Mouse (Mus musculus): ENCODE data around the gene Emx1. TPM values are rescaled to one million over a fixed set of nuclear protein-coding genes. Genes with fewer than 3 reads are reported as not detected.
"Not testable (repeated sequence)": the region's sequence is repeated elsewhere in the genome, so short reads cannot be mapped to it uniquely, and the experiment has no call there.

Emx1 gene
- not detected in 2 replicates for polyA plus RNA-seq (2014; fragmentation: Nextera tagmentation; extraction: Ambion mirVana)

GRCm38 (mm10) chr6:85187340-85188211 lies at the start of gene Emx1:
TSS of gene Emx1 (plus strand) at chr6:85187438.
- Histone ChIP-seq H3K9me3 (ENCODE audit: control insufficient read depth, low read length) (no peaks in the 10 kb centered on the region), H3K27ac (replicated peaks in 1 of 2; ENCODE audit: control insufficient read depth in 1 of 2, insufficient read depth in 1 of 2, low read depth in 2 of 2, low read length in 2 of 2) (no peak within 1 kb of the TSS), H3K4me1 (ENCODE audit: control insufficient read depth in 2 of 2, insufficient read depth in 2 of 2, low read length in 2 of 2) (peaks cover 5 to 19% of the 10 kb centered on the region in 2 experiments; a peak in 3 of 4 replicates), H3K4me3 (ENCODE audit: control insufficient read depth in 1 of 2, insufficient read depth in 1 of 2, low read depth in 1 of 2, low read length in 2 of 2) (peak within 1 kb of the TSS; percentile 15 to 37), H3K9ac (ENCODE audit: low read length) (peak within 1 kb of the TSS; percentile 4), H3K4me2 (ENCODE audit: low read length) (peak within 1 kb of the TSS; percentile 67), H3K27me3 (ENCODE audit: control insufficient read depth, insufficient read depth, low read length) (peaks cover 89% of the 10 kb centered on the region), H3K36me3 (ENCODE audit: control insufficient read depth, insufficient read depth, low read length) (no peaks in the 10 kb centered on the region)
- ATAC-seq (ENCODE audit: insufficient number of reproducible peaks, insufficient read depth, low FRiP score, low read depth): no peak
- under 1% methylated on average over 81 of the region's 81 CpGs for WGBS

- no peak overlapping the region for H3K4me2 ChIP-seq (ENCODE audit: low read length)
- no peak overlapping the region for H3K4me3 ChIP-seq (ENCODE audit: control insufficient read depth in 1 of 2, insufficient read depth in 1 of 2, low read depth in 1 of 2, low read length in 2 of 2)
- no peaks in the 10 kb centered on the region for H3K9me3 ChIP-seq (ENCODE audit: control insufficient read depth, low read length)
- no peak overlapping the region for H3K9ac ChIP-seq (ENCODE audit: low read length)
- 91% methylated on average over 2 of the region's 2 CpGs for WGBS
- peaks cover 5% of the 10 kb centered on the region in 2 experiments for H3K4me1 ChIP-seq (ENCODE audit: control insufficient read depth in 2 of 2, insufficient read depth in 2 of 2, low read length in 2 of 2)
- no peaks in the 10 kb centered on the region; the same call in 1 of the 2 replicates for H3K27me3 ChIP-seq (ENCODE audit: control insufficient read depth, insufficient read depth, low read length)
- H3K27ac ChIP-seq (replicated peaks in 1 of 2; ENCODE audit: control insufficient read depth in 1 of 2, insufficient read depth in 1 of 2, low read depth in 2 of 2, low read length in 2 of 2): no peak overlapping the region
- peaks cover 4% of the 10 kb centered on the region; the same call in 1 of the 2 replicates for H3K36me3 ChIP-seq (ENCODE audit: control insufficient read depth, insufficient read depth, low read length)
- no peak for ATAC-seq (ENCODE audit: insufficient number of reproducible peaks, insufficient read depth, low FRiP score, low read depth)
Observed at GRCm38 (mm10) chr6:85139534-85139933, 47.7 kb upstream of the Emx1 start.

DNA sequence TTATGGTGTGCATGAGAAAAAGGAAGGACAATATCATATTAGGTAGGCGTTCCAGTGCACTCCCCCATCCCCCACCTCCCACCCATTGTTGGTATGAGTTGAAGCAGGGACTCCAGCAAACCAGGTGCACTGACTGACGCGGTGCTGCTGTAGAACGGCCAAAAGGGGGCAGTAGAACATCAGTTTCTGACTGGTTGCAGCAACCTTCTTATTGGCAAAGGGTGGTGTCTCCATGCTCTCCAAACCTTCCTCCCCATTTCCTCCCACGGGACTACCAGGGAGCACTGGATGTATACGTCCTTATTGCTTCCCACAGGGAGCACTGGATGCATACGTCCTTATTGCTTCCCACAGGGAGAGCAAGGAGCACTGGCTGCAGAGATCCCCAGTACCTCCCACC lies 46.2 kb upstream of the Emx1 start:
- H3K4me3 ChIP-seq (ENCODE audit: control insufficient read depth in 1 of 2, insufficient read depth in 1 of 2, low read depth in 1 of 2, low read length in 2 of 2); H3K36me3 ChIP-seq (ENCODE audit: control insufficient read depth, insufficient read depth, low read length); H3K27me3 ChIP-seq (ENCODE audit: control insufficient read depth, insufficient read depth, low read length); H3K4me2 ChIP-seq (ENCODE audit: low read length); H3K9me3 ChIP-seq (ENCODE audit: control insufficient read depth, low read length); H3K27ac ChIP-seq (replicated peaks in 1 of 2; ENCODE audit: control insufficient read depth in 1 of 2, insufficient read depth in 1 of 2, low read depth in 2 of 2, low read length in 2 of 2); H3K4me1 ChIP-seq (ENCODE audit: control insufficient read depth in 2 of 2, insufficient read depth in 2 of 2, low read length in 2 of 2); ATAC-seq (ENCODE audit: insufficient number of reproducible peaks, insufficient read depth, low FRiP score, low read depth); H3K9ac ChIP-seq (ENCODE audit: low read length): not testable (repeated sequence)
- WGBS: 8% methylated on average over 6 of the region's 7 CpGs

DNA sequence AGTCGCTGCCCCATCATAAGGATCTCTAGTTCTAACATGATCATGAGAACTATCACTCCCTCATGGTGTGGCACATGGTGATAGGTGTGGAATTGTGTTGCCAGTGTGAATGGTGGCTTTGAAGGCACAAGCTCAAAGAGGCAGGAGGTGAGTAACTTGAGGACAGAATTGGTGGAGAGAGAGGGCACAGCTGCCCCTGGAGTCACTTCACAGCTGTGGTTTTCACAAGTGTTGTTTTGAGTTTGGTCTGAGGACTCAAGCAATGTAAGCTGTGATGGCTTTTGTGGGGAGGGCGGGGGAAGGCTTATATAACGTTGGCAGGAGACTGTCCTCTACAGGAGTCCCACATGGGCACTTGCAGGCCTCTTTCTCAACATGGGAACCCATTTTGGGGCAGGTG lies 42.8 kb upstream of the Emx1 start:
- no peak overlapping the region for H3K4me3 ChIP-seq (ENCODE audit: control insufficient read depth in 1 of 2, insufficient read depth in 1 of 2, low read depth in 1 of 2, low read length in 2 of 2)
- no peaks in the 10 kb centered on the region; the same call in 1 of the 2 replicates for H3K27me3 ChIP-seq (ENCODE audit: control insufficient read depth, insufficient read depth, low read length)
- peaks cover 0 to 2% of the 10 kb centered on the region in 2 experiments; a peak in 1 of 4 replicates for H3K4me1 ChIP-seq (ENCODE audit: control insufficient read depth in 2 of 2, insufficient read depth in 2 of 2, low read length in 2 of 2)
- no peak overlapping the region for H3K27ac ChIP-seq (replicated peaks in 1 of 2; ENCODE audit: control insufficient read depth in 1 of 2, insufficient read depth in 1 of 2, low read depth in 2 of 2, low read length in 2 of 2)
- H3K9ac ChIP-seq (ENCODE audit: low read length): no peak overlapping the region
- H3K9me3 ChIP-seq (ENCODE audit: control insufficient read depth, low read length): no peaks in the 10 kb centered on the region
- H3K36me3 ChIP-seq (ENCODE audit: control insufficient read depth, insufficient read depth, low read length): no peaks in the 10 kb centered on the region
- H3K4me2 ChIP-seq (ENCODE audit: low read length): no peak overlapping the region
- 61% methylated on average over 3 of the region's 3 CpGs for WGBS
- no peak for ATAC-seq (ENCODE audit: insufficient number of reproducible peaks, insufficient read depth, low FRiP score, low read depth)

DNA sequence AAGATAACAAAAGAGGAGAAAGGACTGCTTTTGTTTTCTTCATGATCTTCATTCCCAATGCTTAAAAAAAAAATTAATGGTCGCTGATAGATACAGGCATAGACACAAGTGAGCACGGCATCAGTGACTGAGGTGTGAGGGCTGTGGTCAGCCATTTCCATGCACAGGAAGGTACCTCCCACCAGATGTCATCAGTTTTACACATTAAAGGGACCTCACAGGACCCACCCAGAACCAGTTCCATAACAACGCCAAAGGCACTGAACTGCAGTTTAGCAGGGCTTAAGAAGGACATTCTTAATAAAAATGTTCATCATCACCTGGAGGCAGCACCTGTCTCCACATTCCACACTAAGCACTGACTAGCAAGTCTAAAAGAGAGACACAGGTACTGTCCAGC lies 39.6 kb upstream of the Emx1 start:
- WGBS: 53% methylated on average over 3 of the region's 3 CpGs
- Histone ChIP-seq H3K9ac (ENCODE audit: low read length) (no peak overlapping the region), H3K4me3 (ENCODE audit: control insufficient read depth in 1 of 2, insufficient read depth in 1 of 2, low read depth in 1 of 2, low read length in 2 of 2) (no peak overlapping the region), H3K36me3 (ENCODE audit: control insufficient read depth, insufficient read depth, low read length) (no peaks in the 10 kb centered on the region), H3K9me3 (ENCODE audit: control insufficient read depth, low read length) (no peaks in the 10 kb centered on the region), H3K4me1 (ENCODE audit: control insufficient read depth in 2 of 2, insufficient read depth in 2 of 2, low read length in 2 of 2) (no peaks in the 10 kb centered on the region), H3K4me2 (ENCODE audit: low read length) (no peak overlapping the region), H3K27me3 (ENCODE audit: control insufficient read depth, insufficient read depth, low read length) (no peaks in the 10 kb centered on the region; the same call in 1 of the 2 replicates), H3K27ac (replicated peaks in 1 of 2; ENCODE audit: control insufficient read depth in 1 of 2, insufficient read depth in 1 of 2, low read depth in 2 of 2, low read length in 2 of 2) (no peak overlapping the region)
- no peak for ATAC-seq (ENCODE audit: insufficient number of reproducible peaks, insufficient read depth, low FRiP score, low read depth)

- WGBS: 81% methylated on average over 3 of the region's 3 CpGs
- H3K27ac ChIP-seq (replicated peaks in 1 of 2; ENCODE audit: control insufficient read depth in 1 of 2, insufficient read depth in 1 of 2, low read depth in 2 of 2, low read length in 2 of 2): no peak overlapping the region
- no peaks in the 10 kb centered on the region for H3K9me3 ChIP-seq (ENCODE audit: control insufficient read depth, low read length)
- H3K4me2 ChIP-seq (ENCODE audit: low read length): no peak overlapping the region
- no peak for ATAC-seq (ENCODE audit: insufficient number of reproducible peaks, insufficient read depth, low FRiP score, low read depth)
- no peaks in the 10 kb centered on the region for H3K36me3 ChIP-seq (ENCODE audit: control insufficient read depth, insufficient read depth, low read length)
- peaks cover 5 to 9% of the 10 kb centered on the region in 2 experiments; a peak in 3 of 4 replicates for H3K4me1 ChIP-seq (ENCODE audit: control insufficient read depth in 2 of 2, insufficient read depth in 2 of 2, low read length in 2 of 2)
- no peaks in the 10 kb centered on the region for H3K27me3 ChIP-seq (ENCODE audit: control insufficient read depth, insufficient read depth, low read length)
- no peak overlapping the region for H3K4me3 ChIP-seq (ENCODE audit: control insufficient read depth in 1 of 2, insufficient read depth in 1 of 2, low read depth in 1 of 2, low read length in 2 of 2)
- H3K9ac ChIP-seq (ENCODE audit: low read length): no peak overlapping the region
Observed at GRCm38 (mm10) chr6:85150386-85150785, 36.9 kb upstream of the Emx1 start.

DNA sequence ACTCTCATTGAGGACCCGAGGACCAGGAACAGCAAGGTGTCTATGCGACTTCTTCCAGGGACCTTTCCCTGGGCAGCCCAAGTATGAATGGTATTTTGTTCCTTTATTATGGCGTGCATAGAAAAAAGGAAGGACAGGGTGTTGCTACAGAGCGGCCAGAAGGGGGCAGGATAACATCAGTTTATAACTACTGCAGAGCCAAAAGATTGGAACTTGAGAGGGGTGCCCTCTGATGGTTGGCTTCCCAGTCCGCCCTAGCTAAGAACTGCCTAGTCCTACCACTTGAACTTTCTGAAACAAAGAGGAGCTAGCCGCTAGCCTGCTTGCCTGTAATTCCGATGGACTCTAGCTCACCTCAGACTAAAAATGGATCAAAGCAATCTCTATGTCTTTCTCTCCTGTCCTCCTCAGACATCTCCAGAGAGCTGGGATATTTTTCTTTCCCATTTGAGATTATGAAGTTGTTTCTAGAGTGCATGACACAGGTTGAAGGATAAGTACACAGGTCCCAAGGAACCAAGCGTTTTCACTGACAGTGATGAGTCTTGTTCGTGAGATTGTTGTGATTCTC lies 33.2 kb upstream of the Emx1 start:
- Histone ChIP-seq H3K4me1 (ENCODE audit: control insufficient read depth in 2 of 2, insufficient read depth in 2 of 2, low read length in 2 of 2) (peaks cover 5 to 9% of the 10 kb centered on the region in 2 experiments; a peak in 3 of 4 replicates), H3K4me2 (ENCODE audit: low read length) (no peak overlapping the region), H3K36me3 (ENCODE audit: control insufficient read depth, insufficient read depth, low read length) (no peaks in the 10 kb centered on the region), H3K27me3 (ENCODE audit: control insufficient read depth, insufficient read depth, low read length) (no peaks in the 10 kb centered on the region), H3K9ac (ENCODE audit: low read length) (no peak overlapping the region), H3K27ac (replicated peaks in 1 of 2; ENCODE audit: control insufficient read depth in 1 of 2, insufficient read depth in 1 of 2, low read depth in 2 of 2, low read length in 2 of 2) (no peak overlapping the region), H3K9me3 (ENCODE audit: control insufficient read depth, low read length) (no peaks in the 10 kb centered on the region), H3K4me3 (ENCODE audit: control insufficient read depth in 1 of 2, insufficient read depth in 1 of 2, low read depth in 1 of 2, low read length in 2 of 2) (no peak overlapping the region)
- WGBS: 5% methylated on average over 7 of the region's 9 CpGs
- ATAC-seq (ENCODE audit: insufficient number of reproducible peaks, insufficient read depth, low FRiP score, low read depth): peak; percentile 44; the same call in 1 of the 2 replicates
